Mouse (Mus musculus): ENCODE data around the gene Fam117b.

DNA sequence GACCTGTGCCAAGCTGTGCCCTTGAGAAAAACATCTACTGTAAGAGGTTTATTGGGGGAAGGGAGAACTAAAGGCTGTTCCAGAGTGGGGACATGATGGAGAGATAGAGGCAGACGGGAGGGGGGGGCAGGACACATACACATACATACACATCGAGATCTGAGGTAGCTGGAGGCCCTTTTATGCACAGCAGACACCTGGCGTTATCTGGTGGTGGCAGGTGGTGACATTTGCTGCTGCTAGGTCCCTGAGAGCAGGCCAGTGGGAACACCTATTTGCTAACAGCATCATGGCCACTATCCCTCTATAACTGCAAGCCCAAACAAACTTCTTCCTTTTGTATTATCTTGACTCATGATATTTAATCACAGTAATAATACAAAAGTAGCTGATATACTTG lies 44.4 kb downstream of the Fam117b start:
- TF ChIP-seq E2F4 (IDR thresholded peaks at IDR 0.05; ENCODE audit: borderline replicate concordance, low read depth, low read length) (no peak), CHD2 (IDR thresholded peaks at IDR 0.05; ENCODE audit: low read length) (no peak), ELF1 (IDR thresholded peaks at IDR 0.05; ENCODE audit: low read depth, low read length) (no peak)
